Mouse (Mus musculus) midbrain, embryonic 14.5 days (tissue): ENCODE measurements around the gene Gde1. TPM values are rescaled to one million over a fixed set of nuclear protein-coding genes. Genes with fewer than 3 reads are reported as not detected.

Source experiments
- ATAC-seq: fragments of 200-750 bp; cut with Nextera tagmentation; 2 replicates; pipeline ENCODE4 v1.8.0; 2017; ENCODE audit warnings: moderate number of reproducible peaks, moderate library complexity; ENCODE audit not compliant: low FRiP score, low TSS enrichment
- DNase-seq: peaks from one replicate; pipeline ENCODE4 v3.0.0-alpha.2; 2015
- H3K27ac ChIP-seq: fragments of 300-500 bp; sonication (generic); replicated peaks from 2 replicates; pipeline ENCODE4 v1.5.1; 2014; ENCODE audit warnings: mild to moderate bottlenecking, low read depth, low read length, moderate library complexity
- H3K27me3 ChIP-seq: fragments of 300-500 bp; sonication (generic); 2 replicates; pipeline ENCODE4 v1.6.1; 2014; ENCODE audit warnings: low read length, control low read depth, mixed read lengths; ENCODE audit not compliant: control insufficient read depth, insufficient read depth
- H3K36me3 ChIP-seq: fragments of 300-500 bp; sonication (generic); 2 replicates; pipeline ENCODE4 v1.6.1; 2014; ENCODE audit warnings: low read length, control low read depth; ENCODE audit not compliant: control insufficient read depth, insufficient read depth
- H3K4me1 ChIP-seq: fragments of 300-500 bp; sonication (generic); 2 replicates; pipeline ENCODE4 v1.6.1; 2014; ENCODE audit warnings: mild to moderate bottlenecking, antibody characterized with exemption, low read length, control low read depth; ENCODE audit not compliant: control insufficient read depth, insufficient read depth
- H3K4me2 ChIP-seq: fragments of 300-500 bp; sonication (generic); 2 replicates; pipeline ENCODE4 v1.6.1; 2014; ENCODE audit warnings: mild to moderate bottlenecking, low read length, moderate library complexity
- H3K4me3 ChIP-seq: fragments of 300-500 bp; sonication (generic); replicated peaks from 2 replicates; pipeline ENCODE4 v1.5.1; 2014; ENCODE audit warnings: low read depth, low read length
- H3K9ac ChIP-seq: fragments of 300-500 bp; sonication (generic); replicated peaks from 2 replicates; pipeline ENCODE4 v1.6.1; 2014; ENCODE audit warnings: mild to moderate bottlenecking, low read length, moderate library complexity
- H3K9me3 ChIP-seq: fragments of 300-500 bp; sonication (generic); 2 replicates; pipeline ENCODE4 v1.6.1; 2016; ENCODE audit warnings: low read length, control low read depth, mixed read lengths; ENCODE audit not compliant: control insufficient read depth
- WGBS: fragments of 180-500 bp; shearing (Covaris S2); extraction: QIAGEN DNeasy Blood & Tissue Kit; methylation state at CpG from one replicate; pipeline ENCODE4 v1.1.7; 2014; 5-methylcytosine and 5-hydroxymethylcytosine counted together
- polyA plus RNA-seq: library from polyadenylated mRNA; unstranded; fragments of >200 nt; fragmentation: Nextera tagmentation; extraction: Ambion mirVana; gene quantifications from 2 replicates; pipeline ENCODE4 v1.2.1, GENCODE M21; 2014

The Gde1 gene
- polyA plus RNA-seq, 1 experiment from 2014 or later, result 200 TPM

- ATAC-seq (no peak), DNase-seq (no peak)
- Histone ChIP-seq H3K9ac (no peak overlapping the region), H3K27me3 (no peaks in the 10 kb centered on the region), H3K9me3 (no peaks in the 10 kb centered on the region), H3K4me1 (peaks cover 8% of the 10 kb centered on the region), H3K27ac (no peak overlapping the region), H3K36me3 (peaks cover 54% of the 10 kb centered on the region), H3K4me3 (no peak overlapping the region), H3K4me2 (no peak overlapping the region)
- 97% methylated on average over 9 of the region's 9 CpGs for WGBS
Measured at GRCm38 (mm10) chr7:118698882-118699281, 6.7 kb downstream of the Gde1 start.

GRCm38 (mm10) chr7:118697168-118697567 lies 8.4 kb downstream of the Gde1 start:
- ATAC-seq (no peak), DNase-seq (no peak)
- no peaks in the 10 kb centered on the region for H3K27me3 ChIP-seq
- no peak overlapping the region for H3K9ac ChIP-seq
- no peak overlapping the region for H3K27ac ChIP-seq
- no peaks in the 10 kb centered on the region for H3K4me1 ChIP-seq
- no peak overlapping the region for H3K4me2 ChIP-seq
- WGBS, result 86% methylated on average over 4 of the region's 4 CpGs
- no peaks in the 10 kb centered on the region for H3K9me3 ChIP-seq
- peaks cover 65% of the 10 kb centered on the region for H3K36me3 ChIP-seq
- no peak overlapping the region for H3K4me3 ChIP-seq

GRCm38 (mm10) chr7:118696146-118696545 lies 9.4 kb downstream of the Gde1 start:
- Histone ChIP-seq H3K36me3 (peaks cover 75% of the 10 kb centered on the region), H3K9ac (no peak overlapping the region), H3K4me3 (no peak overlapping the region), H3K9me3 (no peaks in the 10 kb centered on the region), H3K27me3 (no peaks in the 10 kb centered on the region), H3K4me1 (no peaks in the 10 kb centered on the region), H3K27ac (no peak overlapping the region), H3K4me2 (no peak overlapping the region)
- WGBS, result 96% methylated on average over 6 of the region's 6 CpGs
- ATAC-seq (no peak), DNase-seq (no peak)

GRCm38 (mm10) chr7:118691287-118691686 lies 14.3 kb downstream of the Gde1 start:
- Histone ChIP-seq H3K9ac (no peak overlapping the region), H3K27ac (no peak overlapping the region), H3K4me1 (no peaks in the 10 kb centered on the region), H3K36me3 (peaks cover 87% of the 10 kb centered on the region), H3K27me3 (no peaks in the 10 kb centered on the region), H3K4me3 (no peak overlapping the region), H3K4me2 (no peak overlapping the region), H3K9me3 (no peaks in the 10 kb centered on the region)
- no peak for ATAC-seq
- 92% methylated on average over 2 of the region's 2 CpGs for WGBS
- DNase-seq, result no peak

- H3K9ac ChIP-seq, result no peak overlapping the region
- 89% methylated on average over 7 of the region's 7 CpGs for WGBS
- ATAC-seq (no peak), DNase-seq (no peak)
- H3K27me3 ChIP-seq, result no peaks in the 10 kb centered on the region
- H3K4me1 ChIP-seq, result no peaks in the 10 kb centered on the region
- H3K9me3 ChIP-seq, result no peaks in the 10 kb centered on the region
- no peak overlapping the region for H3K27ac ChIP-seq
- no peak overlapping the region for H3K4me2 ChIP-seq
- no peak overlapping the region for H3K4me3 ChIP-seq
- H3K36me3 ChIP-seq, result peaks cover 66% of the 10 kb centered on the region
Measured at GRCm38 (mm10) chr7:118689088-118689487, 16.5 kb downstream of the Gde1 start.

GRCm38 (mm10) chr7:118688199-118688598 lies 17.4 kb downstream of the Gde1 start:
- Histone ChIP-seq H3K4me2 (no peak overlapping the region), H3K27me3 (no peaks in the 10 kb centered on the region), H3K27ac (no peak overlapping the region), H3K36me3 (peaks cover 61% of the 10 kb centered on the region), H3K4me3 (no peak overlapping the region), H3K9ac (no peak overlapping the region), H3K4me1 (no peaks in the 10 kb centered on the region), H3K9me3 (no peaks in the 10 kb centered on the region)
- DNase-seq (peak; percentile 94), ATAC-seq (peak; percentile 53; the same call in 1 of the 2 replicates)
- WGBS, result 24% methylated on average over 5 of the region's 5 CpGs

- Histone ChIP-seq H3K9me3 (no peaks in the 10 kb centered on the region), H3K36me3 (no peaks in the 10 kb centered on the region), H3K4me1 (no peaks in the 10 kb centered on the region), H3K27ac (no peak overlapping the region), H3K4me2 (no peak overlapping the region), H3K4me3 (no peak overlapping the region), H3K9ac (no peak overlapping the region), H3K27me3 (no peaks in the 10 kb centered on the region)
- ATAC-seq, result no peak
- DNase-seq, result no peak
- WGBS, result 92% methylated on average over 4 of the region's 4 CpGs
Measured at GRCm38 (mm10) chr7:118676826-118677225, 28.8 kb downstream of the Gde1 start.

GRCm38 (mm10) chr7:118670142-118670541 lies 35.4 kb downstream of the Gde1 start:
- no peaks in the 10 kb centered on the region for H3K27me3 ChIP-seq
- 75% methylated on average over 4 of the region's 4 CpGs for WGBS
- no peaks in the 10 kb centered on the region for H3K36me3 ChIP-seq
- no peak overlapping the region for H3K4me3 ChIP-seq
- H3K4me2 ChIP-seq, result no peak overlapping the region
- H3K9ac ChIP-seq, result no peak overlapping the region
- H3K4me1 ChIP-seq, result no peaks in the 10 kb centered on the region
- DNase-seq (no peak), ATAC-seq (no peak)
- no peaks in the 10 kb centered on the region for H3K9me3 ChIP-seq
- H3K27ac ChIP-seq, result no peak overlapping the region

GRCm38 (mm10) chr7:118667773-118668172 lies 37.8 kb downstream of the Gde1 start:
- H3K9ac ChIP-seq, result no peak overlapping the region
- H3K27ac ChIP-seq, result no peak overlapping the region
- no peaks in the 10 kb centered on the region for H3K27me3 ChIP-seq
- no peaks in the 10 kb centered on the region for H3K4me1 ChIP-seq
- 94% methylated on average over 2 of the region's 2 CpGs for WGBS
- DNase-seq, result no peak
- H3K36me3 ChIP-seq, result no peaks in the 10 kb centered on the region
- H3K4me2 ChIP-seq, result no peak overlapping the region
- no peak for ATAC-seq
- no peak overlapping the region for H3K4me3 ChIP-seq
- no peaks in the 10 kb centered on the region; the same call in 1 of the 2 replicates for H3K9me3 ChIP-seq
